Mouse (Mus musculus) midbrain, embryonic 15.5 days (tissue): ENCODE measurements around the gene C1qtnf12. TPM values are rescaled to one million over a fixed set of nuclear protein-coding genes. Genes with fewer than 3 reads are reported as not detected.

Experiments
- ATAC-seq: fragments of 200-750 bp; cut with Nextera tagmentation; replicated peaks from 2 replicates; pipeline ENCODE4 v1.8.0; 2017; ENCODE audit warnings: moderate TSS enrichment
- H3K27ac ChIP-seq: fragments of 300-500 bp; sonication (generic); 2 replicates; pipeline ENCODE4 v1.5.1; 2015; ENCODE audit warnings: mild to moderate bottlenecking, inconsistent platforms
- H3K27me3 ChIP-seq: fragments of 300-500 bp; sonication (generic); replicated peaks from 2 replicates; pipeline ENCODE4 v1.6.1; 2015; ENCODE audit warnings: inconsistent platforms
- H3K36me3 ChIP-seq: fragments of 300-500 bp; sonication (generic); replicated peaks from 2 replicates; pipeline ENCODE4 v1.6.1; 2015; ENCODE audit warnings: inconsistent platforms
- H3K4me1 ChIP-seq: fragments of 300-500 bp; sonication (generic); 2 replicates; pipeline ENCODE4 v1.6.1; 2015; ENCODE audit warnings: inconsistent platforms
- H3K4me2 ChIP-seq: fragments of 300-500 bp; sonication (generic); 2 replicates; pipeline ENCODE4 v1.6.1; 2015; ENCODE audit warnings: inconsistent platforms, mild to moderate bottlenecking, moderate library complexity
- H3K4me3 ChIP-seq: fragments of 300-500 bp; sonication (generic); 2 replicates; pipeline ENCODE4 v1.5.1; 2015; ENCODE audit warnings: mild to moderate bottlenecking, inconsistent platforms
- H3K9ac ChIP-seq: fragments of 300-500 bp; sonication (generic); 2 replicates; pipeline ENCODE4 v1.6.1; 2015; ENCODE audit warnings: mild to moderate bottlenecking, inconsistent platforms
- H3K9me3 ChIP-seq: fragments of 300-500 bp; sonication (generic); 2 replicates; pipeline ENCODE4 v1.6.1; 2016; ENCODE audit warnings: inconsistent platforms
- WGBS: fragments of 180-500 bp; shearing (Covaris S2); methylation state at CpG from one replicate; pipeline ENCODE4 v1.1.7; 2015; ENCODE audit warnings: mixed read lengths; 5-methylcytosine and 5-hydroxymethylcytosine counted together
- polyA plus RNA-seq: library from polyadenylated mRNA; unstranded; fragments of >200 nt; fragmentation: Nextera tagmentation; extraction: Ambion mirVana; gene quantifications from 2 replicates; pipeline ENCODE4 v1.2.1, GENCODE M21; 2015

Gene C1qtnf12
- polyA plus RNA-seq, 1 experiment from 2014 or later: 6.8 TPM

- WGBS: 98% methylated on average over 2 of the region's 2 CpGs
- Histone ChIP-seq H3K4me2 (no peak overlapping the region), H3K36me3 (peaks cover 29% of the 10 kb centered on the region), H3K9me3 (no peaks in the 10 kb centered on the region), H3K27me3 (no peaks in the 10 kb centered on the region), H3K9ac (no peak overlapping the region), H3K4me1 (no peaks in the 10 kb centered on the region), H3K27ac (no peak overlapping the region), H3K4me3 (no peak overlapping the region)
- no peak for ATAC-seq
These were observed 52.3 kb downstream of the C1qtnf12 start for GRCm38 (mm10) chr4:156014436-156014835.

Other genes with a start within 250 kb of the C1qtnf12 start
- gene Tmem240, start 227.5 kb upstream of the C1qtnf12 start, polyA plus RNA-seq: 24.8 and 24.9 TPM in 2 replicates
- 93.4 and 99.2 TPM in 2 replicates for gene Atad3a, start 201.2 kb upstream of the C1qtnf12 start, polyA plus RNA-seq
- gene Vwa1, start 187.6 kb upstream of the C1qtnf12 start, polyA plus RNA-seq: 31.5 and 33.5 TPM in 2 replicates
- 0.93 and 1.2 TPM in 2 replicates for gene Tmem88b, start 176.4 kb upstream of the C1qtnf12 start, polyA plus RNA-seq
- not detected in 2 replicates for gene Ankrd65, start 171.9 kb upstream of the C1qtnf12 start, polyA plus RNA-seq
- gene Mrpl20, start 159.4 kb upstream of the C1qtnf12 start, polyA plus RNA-seq: 242 and 244 TPM in 2 replicates
- 155 and 164 TPM in 2 replicates for gene Ccnl2, start 149.8 kb upstream of the C1qtnf12 start, polyA plus RNA-seq
- 128 and 129 TPM in 2 replicates for gene Aurkaip1, start 131.0 kb upstream of the C1qtnf12 start, polyA plus RNA-seq
- gene Mxra8, start 122.6 kb upstream of the C1qtnf12 start, polyA plus RNA-seq: 23.4 and 32.6 TPM in 2 replicates
- 30.9 and 37.0 TPM in 2 replicates for gene Dvl1, start 114.9 kb upstream of the C1qtnf12 start, polyA plus RNA-seq
- gene Tas1r3, start 99.0 kb upstream of the C1qtnf12 start, polyA plus RNA-seq: 0.61 and 0.72 TPM in 2 replicates
- 28.1 and 29.1 TPM in 2 replicates for gene Cptp, start 92.9 kb upstream of the C1qtnf12 start, polyA plus RNA-seq
- gene Ints11, start 92.8 kb upstream of the C1qtnf12 start, polyA plus RNA-seq: 80.6 and 83.6 TPM in 2 replicates
- gene Pusl1, start 70.5 kb upstream of the C1qtnf12 start, polyA plus RNA-seq: 60.1 and 66.6 TPM in 2 replicates
- gene Acap3, start 70.5 kb upstream of the C1qtnf12 start, polyA plus RNA-seq: 88.3 and 89.8 TPM in 2 replicates
- 115 and 118 TPM in 2 replicates for gene Ube2j2, start 18.5 kb upstream of the C1qtnf12 start, polyA plus RNA-seq
- 38.5 and 38.9 TPM in 2 replicates for gene B3galt6, start 30.3 kb downstream of the C1qtnf12 start, polyA plus RNA-seq
- gene Sdf4, start 30.6 kb downstream of the C1qtnf12 start, polyA plus RNA-seq: 113 and 118 TPM in 2 replicates
- gene Tnfrsf4, start 51.5 kb downstream of the C1qtnf12 start, polyA plus RNA-seq: 0.56 and 0.83 TPM in 2 replicates
- 3.2 and 3.6 TPM in 2 replicates for gene Tnfrsf18, start 63.8 kb downstream of the C1qtnf12 start, polyA plus RNA-seq
- gene Ttll10, start 97.1 kb downstream of the C1qtnf12 start, polyA plus RNA-seq: not detected in 2 replicates
- 37.6 TPM in 2 replicates for gene 9430015G10Rik, start 147.7 kb downstream of the C1qtnf12 start, polyA plus RNA-seq
- gene Rnf223, start 168.2 kb downstream of the C1qtnf12 start, polyA plus RNA-seq: 0.62 and 0.83 TPM in 2 replicates
- gene Agrn, start 235.2 kb downstream of the C1qtnf12 start, polyA plus RNA-seq: 141 and 142 TPM in 2 replicates
- 2.2 and 3.8 TPM in 2 replicates for gene Isg15, start 238.5 kb downstream of the C1qtnf12 start, polyA plus RNA-seq
- 4.0 and 4.9 TPM in 2 replicates for gene AW011738, start 241.0 kb downstream of the C1qtnf12 start, polyA plus RNA-seq